Mouse (Mus musculus): ENCODE measurements around the gene Cacul1. TPM values are rescaled to one million over a fixed set of nuclear protein-coding genes. Genes with fewer than 3 reads are reported as not detected.
A peak's percentile ranks its signal among the peaks of the same experiment; 100 is the strongest.

Gene Cacul1
- polyA plus RNA-seq, 1 experiment = 14.0 TPM

- WGBS = 54% methylated on average over 2 of the region's 2 CpGs
- no peak for TF ChIP-seq CTCF (conservative IDR thresholded peaks at IDR 0.05; ENCODE audit: insufficient read depth, insufficient read length, low read depth, low read length)
- no peak for TF ChIP-seq POLR2A (IDR thresholded peaks at IDR 0.05; ENCODE audit: low read depth, low read length)
- no peak overlapping the region for H3K27ac ChIP-seq (ENCODE audit: insufficient read depth, low read depth, low read length)
- H3K4me1 ChIP-seq (ENCODE audit: control insufficient read depth, insufficient read depth, low read length) = no peaks in the 10 kb centered on the region
- no peaks in the 10 kb centered on the region for H3K36me3 ChIP-seq (ENCODE audit: control insufficient read depth, insufficient read depth, low read length)
- DNase-seq = no peak
- H3K27me3 ChIP-seq (replicated peaks; ENCODE audit: control insufficient read depth, insufficient read depth, low read length) = no peaks in the 10 kb centered on the region
- no peak overlapping the region for H3K4me3 ChIP-seq (ENCODE audit: insufficient read depth, low read depth, low read length)
Measured at GRCm38 (mm10) chr19:60515064-60515463, 65.8 kb downstream of the Cacul1 start.

- Histone ChIP-seq H3K4me1 (ENCODE audit: control insufficient read depth, insufficient read depth, low read length) (no peaks in the 10 kb centered on the region), H3K27ac (ENCODE audit: insufficient read depth, low read depth, low read length) (no peak overlapping the region), H3K4me3 (ENCODE audit: insufficient read depth, low read depth, low read length) (no peak overlapping the region), H3K36me3 (ENCODE audit: control insufficient read depth, insufficient read depth, low read length) (no peaks in the 10 kb centered on the region), H3K27me3 (replicated peaks; ENCODE audit: control insufficient read depth, insufficient read depth, low read length) (no peaks in the 10 kb centered on the region)
- TF ChIP-seq CTCF (conservative IDR thresholded peaks at IDR 0.05; ENCODE audit: insufficient read depth, insufficient read length, low read depth, low read length) (0 out of 2 replicates have a peak, but pooled peaks have one; percentile 16), POLR2A (IDR thresholded peaks at IDR 0.05; ENCODE audit: low read depth, low read length) (no peak)
- 57% methylated on average over 3 of the region's 3 CpGs for WGBS
- DNase-seq = no peak
Measured at GRCm38 (mm10) chr19:60513431-60513830, 67.4 kb downstream of the Cacul1 start.

- DNase-seq = no peak
- Histone ChIP-seq H3K27ac (ENCODE audit: insufficient read depth, low read depth, low read length) (no peak overlapping the region), H3K27me3 (replicated peaks; ENCODE audit: control insufficient read depth, insufficient read depth, low read length) (no peaks in the 10 kb centered on the region), H3K4me1 (ENCODE audit: control insufficient read depth, insufficient read depth, low read length) (no peaks in the 10 kb centered on the region), H3K36me3 (ENCODE audit: control insufficient read depth, insufficient read depth, low read length) (no peaks in the 10 kb centered on the region), H3K4me3 (ENCODE audit: insufficient read depth, low read depth, low read length) (no peak overlapping the region)
- TF ChIP-seq CTCF (conservative IDR thresholded peaks at IDR 0.05; ENCODE audit: insufficient read depth, insufficient read length, low read depth, low read length) = no peak
- TF ChIP-seq POLR2A (IDR thresholded peaks at IDR 0.05; ENCODE audit: low read depth, low read length) = no peak
Measured at GRCm38 (mm10) chr19:60500209-60500608, 80.6 kb downstream of the Cacul1 start.

GRCm38 (mm10) chr19:60497171-60497570 lies 83.7 kb downstream of the Cacul1 start:
- H3K27me3 ChIP-seq (replicated peaks; ENCODE audit: control insufficient read depth, insufficient read depth, low read length) = no peaks in the 10 kb centered on the region
- no peaks in the 10 kb centered on the region for H3K4me1 ChIP-seq (ENCODE audit: control insufficient read depth, insufficient read depth, low read length)
- DNase-seq = no peak
- TF ChIP-seq POLR2A (IDR thresholded peaks at IDR 0.05; ENCODE audit: low read depth, low read length) = no peak
- TF ChIP-seq CTCF (conservative IDR thresholded peaks at IDR 0.05; ENCODE audit: insufficient read depth, insufficient read length, low read depth, low read length) = no peak
- no peaks in the 10 kb centered on the region for H3K36me3 ChIP-seq (ENCODE audit: control insufficient read depth, insufficient read depth, low read length)
- no peak overlapping the region for H3K27ac ChIP-seq (ENCODE audit: insufficient read depth, low read depth, low read length)
- H3K4me3 ChIP-seq (ENCODE audit: insufficient read depth, low read depth, low read length) = no peak overlapping the region
- WGBS = 67% methylated on average over 4 of the region's 4 CpGs

GRCm38 (mm10) chr19:60495772-60496171 lies 85.1 kb downstream of the Cacul1 start:
- H3K27me3 ChIP-seq (replicated peaks; ENCODE audit: control insufficient read depth, insufficient read depth, low read length) = no peaks in the 10 kb centered on the region
- no peaks in the 10 kb centered on the region for H3K36me3 ChIP-seq (ENCODE audit: control insufficient read depth, insufficient read depth, low read length)
- H3K4me3 ChIP-seq (ENCODE audit: insufficient read depth, low read depth, low read length) = no peak overlapping the region
- H3K27ac ChIP-seq (ENCODE audit: insufficient read depth, low read depth, low read length) = no peak overlapping the region
- WGBS = 57% methylated on average over 3 of the region's 3 CpGs
- no peak for DNase-seq
- H3K4me1 ChIP-seq (ENCODE audit: control insufficient read depth, insufficient read depth, low read length) = no peaks in the 10 kb centered on the region
- TF ChIP-seq POLR2A (IDR thresholded peaks at IDR 0.05; ENCODE audit: low read depth, low read length) (no peak), CTCF (conservative IDR thresholded peaks at IDR 0.05; ENCODE audit: insufficient read depth, insufficient read length, low read depth, low read length) (no peak)

- no peaks in the 10 kb centered on the region for H3K36me3 ChIP-seq (ENCODE audit: control insufficient read depth, insufficient read depth, low read length)
- H3K4me1 ChIP-seq (ENCODE audit: control insufficient read depth, insufficient read depth, low read length) = no peaks in the 10 kb centered on the region
- 80% methylated on average over 1 of the region's 1 CpGs for WGBS
- no peak for DNase-seq
- H3K27me3 ChIP-seq (replicated peaks; ENCODE audit: control insufficient read depth, insufficient read depth, low read length) = no peaks in the 10 kb centered on the region; the same call in 1 of the 2 replicates
- no peak overlapping the region for H3K4me3 ChIP-seq (ENCODE audit: insufficient read depth, low read depth, low read length)
- TF ChIP-seq CTCF (conservative IDR thresholded peaks at IDR 0.05; ENCODE audit: insufficient read depth, insufficient read length, low read depth, low read length) = no peak
- TF ChIP-seq POLR2A (IDR thresholded peaks at IDR 0.05; ENCODE audit: low read depth, low read length) = no peak
- H3K27ac ChIP-seq (ENCODE audit: insufficient read depth, low read depth, low read length) = no peak overlapping the region
Measured at GRCm38 (mm10) chr19:60489566-60489965, 91.3 kb downstream of the Cacul1 start.

- DNase-seq = no peak
- Histone ChIP-seq H3K36me3 (ENCODE audit: control insufficient read depth, insufficient read depth, low read length) (no peaks in the 10 kb centered on the region), H3K27me3 (replicated peaks; ENCODE audit: control insufficient read depth, insufficient read depth, low read length) (no peaks in the 10 kb centered on the region; the same call in 1 of the 2 replicates), H3K4me3 (ENCODE audit: insufficient read depth, low read depth, low read length) (no peak overlapping the region), H3K27ac (ENCODE audit: insufficient read depth, low read depth, low read length) (no peak overlapping the region), H3K4me1 (ENCODE audit: control insufficient read depth, insufficient read depth, low read length) (no peaks in the 10 kb centered on the region)
- TF ChIP-seq POLR2A (IDR thresholded peaks at IDR 0.05; ENCODE audit: low read depth, low read length) (no peak), CTCF (conservative IDR thresholded peaks at IDR 0.05; ENCODE audit: insufficient read depth, insufficient read length, low read depth, low read length) (no peak)
Measured at GRCm38 (mm10) chr19:60485261-60485660, 95.6 kb downstream of the Cacul1 start.
